Mouse (Mus musculus) forebrain, embryonic 16.5 days (tissue): ENCODE measurements around the gene Ltf. TPM values are rescaled to one million over a fixed set of nuclear protein-coding genes. Genes with fewer than 3 reads are reported as not detected.

Source experiments
- ATAC-seq: fragments of 200-750 bp; cut with Nextera tagmentation; 2 replicates; pipeline ENCODE4 v1.8.0; 2017; ENCODE audit warnings: mild to moderate bottlenecking, moderate library complexity
- H3K27ac ChIP-seq: fragments of 300-500 bp; sonication (generic); 2 replicates; pipeline ENCODE4 v1.5.1; 2014; ENCODE audit warnings: low read length, control low read depth
- H3K27me3 ChIP-seq: fragments of 300-500 bp; sonication (generic); replicated peaks from 2 replicates; pipeline ENCODE4 v1.6.1; 2014; ENCODE audit warnings: low read length; ENCODE audit not compliant: control insufficient read depth, insufficient read depth
- H3K36me3 ChIP-seq: fragments of 300-500 bp; sonication (generic); 2 replicates; pipeline ENCODE4 v1.6.1; 2014; ENCODE audit not compliant: control insufficient read depth, insufficient read depth
- H3K4me1 ChIP-seq: fragments of 300-500 bp; sonication (generic); replicated peaks from 2 replicates; pipeline ENCODE4 v1.6.1; 2014; ENCODE audit warnings: low read length; ENCODE audit not compliant: control insufficient read depth, insufficient read depth
- H3K4me2 ChIP-seq: fragments of 300-500 bp; sonication (generic); 2 replicates; pipeline ENCODE4 v1.6.1; 2014; ENCODE audit warnings: mild to moderate bottlenecking, low read length, control low read depth
- H3K4me3 ChIP-seq: fragments of 300-500 bp; sonication (generic); replicated peaks from 2 replicates; pipeline ENCODE4 v1.5.1; 2014; ENCODE audit warnings: mild to moderate bottlenecking, low read length, control low read depth
- H3K9ac ChIP-seq: fragments of 300-500 bp; sonication (generic); replicated peaks from 2 replicates; pipeline ENCODE4 v1.6.1; 2014; ENCODE audit warnings: low read depth, low read length, control low read depth
- H3K9me3 ChIP-seq: fragments of 300-500 bp; sonication (generic); 2 replicates; pipeline ENCODE4 v1.6.1; 2016; ENCODE audit warnings: low read length; ENCODE audit not compliant: control insufficient read depth
- WGBS: fragments of 180-500 bp; shearing (Covaris S2); extraction: QIAGEN DNeasy Blood & Tissue Kit; methylation state at CpG from one replicate; pipeline ENCODE4 v1.1.7; 2014; 5-methylcytosine and 5-hydroxymethylcytosine counted together
- polyA plus RNA-seq: library from polyadenylated mRNA; unstranded; fragments of >200 nt; fragmentation: Nextera tagmentation; extraction: Ambion mirVana; gene quantifications from 2 replicates; pipeline ENCODE4 v1.2.1, GENCODE M21; 2015

Gene Ltf
- polyA plus RNA-seq, 1 experiment from 2014 or later, result 1.4 TPM

- Histone ChIP-seq H3K36me3 (no peaks in the 10 kb centered on the region), H3K4me1 (no peaks in the 10 kb centered on the region), H3K9me3 (no peaks in the 10 kb centered on the region), H3K27me3 (no peaks in the 10 kb centered on the region), H3K4me3 (no peak within 1 kb of the TSS), H3K27ac (no peak within 1 kb of the TSS), H3K9ac (no peak within 1 kb of the TSS), H3K4me2 (no peak within 1 kb of the TSS)
- WGBS, result 79% methylated on average over 6 of the region's 6 CpGs
- no peak for ATAC-seq
Observed at GRCm38 (mm10) chr9:110990204-110990603, 28.9 kb upstream of the Ltf start, which contains the start of gene Rtp3. TSS of gene Rtp3 (minus strand) at chr9:110990583.

- Histone ChIP-seq H3K9me3 (no peaks in the 10 kb centered on the region), H3K4me1 (no peaks in the 10 kb centered on the region), H3K27me3 (no peaks in the 10 kb centered on the region), H3K36me3 (no peaks in the 10 kb centered on the region), H3K27ac (no peak overlapping the region), H3K9ac (no peak overlapping the region), H3K4me2 (no peak overlapping the region), H3K4me3 (no peak overlapping the region)
- 65% methylated on average over 3 of the region's 3 CpGs for WGBS
- ATAC-seq, result no peak
Observed at GRCm38 (mm10) chr9:110993281-110993709, 25.8 kb upstream of the Ltf start.

- Histone ChIP-seq H3K27me3 (no peaks in the 10 kb centered on the region), H3K4me1 (no peaks in the 10 kb centered on the region), H3K36me3 (no peaks in the 10 kb centered on the region), H3K4me3 (peak overlapping the region; percentile 48), H3K4me2 (peak overlapping the region; percentile 47), H3K27ac (no peak overlapping the region; the same call in 1 of the 2 replicates), H3K9me3 (no peaks in the 10 kb centered on the region), H3K9ac (peak overlapping the region; percentile 47)
- WGBS, result 12% methylated on average over 13 of the region's 13 CpGs
- peak; percentile 96 for ATAC-seq
Observed at GRCm38 (mm10) chr9:110994716-110995172, 24.3 kb upstream of the Ltf start.

- Histone ChIP-seq H3K9ac (no peak overlapping the region), H3K27me3 (no peaks in the 10 kb centered on the region), H3K27ac (no peak overlapping the region), H3K4me2 (no peak overlapping the region), H3K4me3 (no peak overlapping the region), H3K4me1 (no peaks in the 10 kb centered on the region), H3K36me3 (no peaks in the 10 kb centered on the region), H3K9me3 (no peaks in the 10 kb centered on the region)
- WGBS, result 2% methylated on average over 5 of the region's 5 CpGs
- ATAC-seq, result no peak
Observed at GRCm38 (mm10) chr9:110997245-110997644, 21.8 kb upstream of the Ltf start.

- Histone ChIP-seq H3K4me2 (no peak overlapping the region), H3K4me3 (no peak overlapping the region), H3K9ac (no peak overlapping the region), H3K27me3 (no peaks in the 10 kb centered on the region), H3K9me3 (no peaks in the 10 kb centered on the region), H3K4me1 (no peaks in the 10 kb centered on the region), H3K27ac (no peak overlapping the region), H3K36me3 (no peaks in the 10 kb centered on the region)
- ATAC-seq, result no peak
- 94% methylated on average over 2 of the region's 2 CpGs for WGBS
Observed at GRCm38 (mm10) chr9:110999056-110999455, 20.0 kb upstream of the Ltf start.

GRCm38 (mm10) chr9:110999856-111000255 is 19.2 kb upstream of the Ltf start:
- Histone ChIP-seq H3K4me1 (no peaks in the 10 kb centered on the region), H3K4me3 (no peak overlapping the region), H3K36me3 (no peaks in the 10 kb centered on the region), H3K27me3 (no peaks in the 10 kb centered on the region), H3K9me3 (no peaks in the 10 kb centered on the region), H3K9ac (no peak overlapping the region), H3K27ac (no peak overlapping the region), H3K4me2 (no peak overlapping the region)
- 84% methylated on average over 10 of the region's 10 CpGs for WGBS
- no peak for ATAC-seq

- no peak overlapping the region for H3K4me2 ChIP-seq
- H3K4me1 ChIP-seq, result no peaks in the 10 kb centered on the region
- no peak overlapping the region for H3K9ac ChIP-seq
- no peak overlapping the region for H3K4me3 ChIP-seq
- H3K27ac ChIP-seq, result no peak overlapping the region
- no peaks in the 10 kb centered on the region for H3K27me3 ChIP-seq
- no peak for ATAC-seq
- no peaks in the 10 kb centered on the region for H3K9me3 ChIP-seq
- H3K36me3 ChIP-seq, result no peaks in the 10 kb centered on the region
- WGBS, result 84% methylated on average over 12 of the region's 12 CpGs
Observed at GRCm38 (mm10) chr9:111001621-111002020, 17.4 kb upstream of the Ltf start.

- no peaks in the 10 kb centered on the region for H3K9me3 ChIP-seq
- WGBS, result 89% methylated on average over 9 of the region's 9 CpGs
- no peak for ATAC-seq
- H3K27me3 ChIP-seq, result no peaks in the 10 kb centered on the region
- H3K36me3 ChIP-seq, result no peaks in the 10 kb centered on the region
- H3K4me3 ChIP-seq, result no peak overlapping the region
- no peak overlapping the region for H3K4me2 ChIP-seq
- no peak overlapping the region for H3K27ac ChIP-seq
- no peaks in the 10 kb centered on the region for H3K4me1 ChIP-seq
- H3K9ac ChIP-seq, result no peak overlapping the region
Observed at GRCm38 (mm10) chr9:111003279-111003678, 15.8 kb upstream of the Ltf start.

GRCm38 (mm10) chr9:111006544-111006943 is 12.5 kb upstream of the Ltf start:
- H3K9me3 ChIP-seq, result no peaks in the 10 kb centered on the region
- H3K9ac ChIP-seq, result no peak overlapping the region
- no peak for ATAC-seq
- H3K27ac ChIP-seq, result no peak overlapping the region
- no peaks in the 10 kb centered on the region for H3K4me1 ChIP-seq
- H3K4me3 ChIP-seq, result no peak overlapping the region
- H3K36me3 ChIP-seq, result no peaks in the 10 kb centered on the region
- 97% methylated on average over 2 of the region's 2 CpGs for WGBS
- H3K27me3 ChIP-seq, result no peaks in the 10 kb centered on the region
- no peak overlapping the region for H3K4me2 ChIP-seq

GRCm38 (mm10) chr9:111009763-111010162 is 9.3 kb upstream of the Ltf start:
- 65% methylated on average over 3 of the region's 3 CpGs for WGBS
- Histone ChIP-seq H3K27ac (no peak overlapping the region), H3K4me1 (no peaks in the 10 kb centered on the region), H3K9ac (no peak overlapping the region), H3K4me3 (no peak overlapping the region), H3K27me3 (no peaks in the 10 kb centered on the region), H3K36me3 (no peaks in the 10 kb centered on the region), H3K9me3 (no peaks in the 10 kb centered on the region), H3K4me2 (no peak overlapping the region)
- ATAC-seq, result no peak
